Mouse (Mus musculus) heart, adult 2 months (tissue): ENCODE measurements at regions not wholly inside any gene's neighbourhood (a gene's known extent, or its start where the extent isn't known, plus 50 kb on each side); places are given as distances from the start of the nearest gene placed in this dataset.
A peak's percentile ranks its signal among the peaks of the same experiment; 100 is the strongest.

ENCODE experiments used
- DNase-seq, 2 experiments: peaks; one replicate each; pipeline ENCODE4 v3.0.0; 2021
- H3K27ac ChIP-seq: fragments of 200-600 bp; 2 replicates; pipeline ENCODE4 v1.8.1; 2022
- H3K27me3 ChIP-seq: fragments of 200-500 bp; 2 replicates; pipeline ENCODE4 v1.6.1; 2012; ENCODE audit warnings: mild to moderate bottlenecking, low read length, inconsistent platforms, mixed read lengths; ENCODE audit not compliant: control insufficient read depth, insufficient read depth
- H3K36me3 ChIP-seq: fragments of 200-500 bp; 2 replicates; pipeline ENCODE4 v1.6.1; 2012; ENCODE audit warnings: low read length, inconsistent platforms; ENCODE audit not compliant: control insufficient read depth, insufficient read depth
- H3K4me1 ChIP-seq: fragments of 200-500 bp; 2 replicates; pipeline ENCODE4 v1.6.1; 2011; ENCODE audit warnings: low read length; ENCODE audit not compliant: control insufficient read depth, insufficient read depth
- H3K4me3 ChIP-seq: fragments of 200-600 bp; 2 replicates; pipeline ENCODE4 v1.8.1; 2022
- H3K79me2 ChIP-seq: fragments of 200-500 bp; replicated peaks from 2 replicates; pipeline ENCODE4 v1.6.1; 2012; ENCODE audit warnings: mild to moderate bottlenecking, inconsistent platforms, low read length, moderate library complexity, mixed read lengths; ENCODE audit not compliant: control insufficient read depth, insufficient read depth
- H3K9ac ChIP-seq: fragments of 200-500 bp; 2 replicates; pipeline ENCODE4 v1.6.1; 2012; ENCODE audit warnings: low read depth, mild to moderate bottlenecking, control low read depth, inconsistent platforms, low read length, mixed read lengths
- CTCF ChIP-seq: fragments of 200-600 bp; IDR thresholded peaks from 2 replicates; pipeline ENCODE4 v1.8.1; 2022; ENCODE audit warnings: antibody characterized with exemption, mild to moderate bottlenecking, moderate library complexity
- EP300 ChIP-seq: fragments of 200-500 bp; IDR thresholded peaks from 2 replicates; pipeline ENCODE4 v1.6.1; 2011; ENCODE audit warnings: low read depth, low read length, control low read depth; ENCODE audit not compliant: insufficient read depth
- POLR2A ChIP-seq: fragments of 200-500 bp; IDR thresholded peaks from 2 replicates; pipeline ENCODE4 v1.6.1; 2011; ENCODE audit warnings: mild to moderate bottlenecking, low read depth, low read length, control low read depth; ENCODE audit not compliant: insufficient read depth
- WGBS: fragments of 180-500 bp; shearing (Covaris S2); methylation state at CpG from one replicate; pipeline ENCODE4 v1.1.7; 2018; 5-methylcytosine and 5-hydroxymethylcytosine counted together
- intact Hi-C: fragments of 180-260 bp; cut with DNase I; formaldehyde crosslinking; loops from one replicate; pipeline ENCODE4 v1.15.1; 2025

- H3K79me2 ChIP-seq = no peaks in the 10 kb centered on the region
- no peak overlapping the region for H3K9ac ChIP-seq
- TF ChIP-seq CTCF (no peak), POLR2A (no peak), EP300 (no peak)
- DNase-seq = peak in 1 of 2 experiments; percentile 0
- no peak overlapping the region for H3K27ac ChIP-seq
- H3K4me3 ChIP-seq = no peak overlapping the region
- 86% methylated on average over 10 of the region's 10 CpGs for WGBS
- H3K4me1 ChIP-seq = no peaks in the 10 kb centered on the region
- H3K27me3 ChIP-seq = no peaks in the 10 kb centered on the region
- no peaks in the 10 kb centered on the region for H3K36me3 ChIP-seq
- intact Hi-C loops = no loop called here
These were observed 435.1 kb downstream of the Rps24 start for GRCm38 (mm10) chr14:24922006-24922405.

GRCm38 (mm10) chr14:24924561-24924960, 437.6 kb downstream of the Rps24 start:
- 79% methylated on average over 3 of the region's 3 CpGs for WGBS
- Histone ChIP-seq H3K4me3 (no peak overlapping the region), H3K27me3 (no peaks in the 10 kb centered on the region), H3K27ac (no peak overlapping the region), H3K9ac (no peak overlapping the region), H3K4me1 (no peaks in the 10 kb centered on the region), H3K79me2 (no peaks in the 10 kb centered on the region), H3K36me3 (no peaks in the 10 kb centered on the region)
- TF ChIP-seq EP300 (no peak), POLR2A (no peak), CTCF (no peak)
- intact Hi-C loops = no loop called here
- peak in 1 of 2 experiments; percentile 12 for DNase-seq

- Histone ChIP-seq H3K9ac (no peak overlapping the region), H3K4me3 (no peak overlapping the region), H3K36me3 (no peaks in the 10 kb centered on the region), H3K27me3 (no peaks in the 10 kb centered on the region), H3K27ac (no peak overlapping the region), H3K4me1 (no peaks in the 10 kb centered on the region), H3K79me2 (no peaks in the 10 kb centered on the region)
- TF ChIP-seq EP300 (no peak), POLR2A (no peak)
- WGBS = 72% methylated on average over 11 of the region's 11 CpGs
- intact Hi-C loops = no loop called here
- DNase-seq = peak in 1 of 2 experiments; percentile 7
These were observed 439.4 kb downstream of the Rps24 start for GRCm38 (mm10) chr14:24926086-24927048.

- H3K9ac ChIP-seq = no peak overlapping the region
- WGBS = 69% methylated on average over 3 of the region's 3 CpGs
- peak in 1 of 2 experiments; percentile 5 for DNase-seq
- TF ChIP-seq EP300 = no peak
- no peak for TF ChIP-seq CTCF
- no peak for TF ChIP-seq POLR2A
- no peak overlapping the region for H3K4me3 ChIP-seq
- H3K36me3 ChIP-seq = no peaks in the 10 kb centered on the region
- no peak overlapping the region for H3K27ac ChIP-seq
- no peaks in the 10 kb centered on the region for H3K27me3 ChIP-seq
- no peaks in the 10 kb centered on the region for H3K79me2 ChIP-seq
- no peaks in the 10 kb centered on the region for H3K4me1 ChIP-seq
- intact Hi-C loops = no loop called here
These were observed 441.8 kb downstream of the Rps24 start for GRCm38 (mm10) chr14:24928726-24929125.

DNA sequence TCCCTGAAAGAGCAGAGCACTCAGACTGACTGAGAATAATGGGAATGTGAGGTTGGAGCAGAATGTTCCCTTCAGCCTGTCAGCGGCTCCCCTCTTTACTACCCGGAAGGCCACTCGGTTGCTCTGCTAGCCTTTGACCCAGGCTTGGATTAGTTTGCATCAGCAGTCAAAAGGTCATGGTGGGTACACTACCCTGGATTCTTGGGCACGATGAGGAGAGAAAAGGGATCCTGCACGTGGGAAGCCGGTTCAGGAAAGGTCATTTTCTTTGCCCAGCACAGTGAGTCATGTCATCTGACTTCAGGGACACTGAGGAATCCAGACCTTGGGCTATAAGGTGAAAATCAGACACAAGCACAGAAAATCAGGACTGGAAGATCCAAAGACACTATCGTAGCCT, 443.3 kb downstream of the Rps24 start:
- Histone ChIP-seq H3K4me3 (no peak overlapping the region), H3K9ac (no peak overlapping the region), H3K27ac (no peak overlapping the region), H3K79me2 (no peaks in the 10 kb centered on the region), H3K36me3 (no peaks in the 10 kb centered on the region), H3K27me3 (no peaks in the 10 kb centered on the region), H3K4me1 (no peaks in the 10 kb centered on the region)
- TF ChIP-seq EP300 (no peak), POLR2A (no peak), CTCF (no peak)
- peak in 1 of 2 experiments; percentile 7 for DNase-seq
- 65% methylated on average over 7 of the region's 7 CpGs for WGBS
- intact Hi-C loops = no loop called here

- H3K36me3 ChIP-seq = no peaks in the 10 kb centered on the region
- H3K4me3 ChIP-seq = no peak overlapping the region
- no peak overlapping the region for H3K9ac ChIP-seq
- no peaks in the 10 kb centered on the region for H3K79me2 ChIP-seq
- intact Hi-C loops = no loop called here
- WGBS = 88% methylated on average over 2 of the region's 2 CpGs
- TF ChIP-seq POLR2A = no peak
- TF ChIP-seq EP300 = no peak
- TF ChIP-seq CTCF = no peak
- peaks cover 4% of the 10 kb centered on the region for H3K4me1 ChIP-seq
- H3K27me3 ChIP-seq = no peaks in the 10 kb centered on the region
- no peak for DNase-seq
- H3K27ac ChIP-seq = no peak overlapping the region
These were observed 451.0 kb downstream of the Rps24 start for GRCm38 (mm10) chr14:24937876-24938275.
